ENCODE assay signal across 28 mouse cellular contexts in the genomic region with DNA sequence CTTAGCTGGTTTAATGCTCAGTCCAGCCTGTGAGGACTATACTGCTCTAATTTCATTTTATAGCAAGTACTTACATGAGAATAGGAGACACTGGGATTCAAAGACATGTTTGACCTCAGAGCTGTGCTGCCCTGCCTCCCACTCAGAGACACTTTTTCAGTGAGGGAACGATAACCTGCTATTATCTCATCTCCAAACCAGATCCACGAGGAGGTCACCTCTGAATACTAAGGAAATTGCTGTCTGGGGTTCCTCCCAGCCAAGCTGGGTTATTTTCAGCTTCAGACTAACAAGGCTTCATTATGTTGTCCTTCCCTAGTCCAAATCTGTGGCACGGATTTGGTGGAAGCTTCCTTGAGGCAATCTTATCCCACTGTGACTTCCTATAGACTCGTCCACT. TPM values are rescaled to one million over a fixed set of nuclear protein-coding genes. Genes with fewer than 3 reads are reported as not detected.
A peak's percentile ranks its signal among the peaks of the same experiment; 100 is the strongest.
DNase-seq lines count a peak whose midpoint lies in the region; ATAC-seq and TF ChIP-seq lines count a peak whose summit lies in the region.
"Had no signal": no experiment of that assay in that cellular context is flagged by ENCODE, and none has a peak within 500 bp of the region (broad histone marks: within the 10 kb centered on the region; RNA-seq: fewer than 3 reads in every experiment).

No protein-coding gene starts in this region.

- TF ChIP-seq EP300 in liver, postnatal 0 days (IDR thresholded peaks at IDR 0.05; ENCODE audit: low read depth): no peak

- no peak for TF ChIP-seq CTCF in liver, postnatal 0 days (IDR thresholded peaks at IDR 0.05; ENCODE audit: low read depth)
- TF ChIP-seq CTCF in olfactory bulb, adult 2 months (IDR thresholded peaks at IDR 0.05; ENCODE audit: insufficient read depth, low read depth, low read length): no peak

- ATAC-seq in liver, postnatal 0 days: no peak
- ATAC-seq: forebrain, embryonic 14.5 days; forebrain, embryonic 16.5 days had no signal

- no peaks in the 10 kb centered on the region for H3K9me3 ChIP-seq in liver, postnatal 0 days (ENCODE audit: low read length)
- H3K9me3 ChIP-seq: embryonic facial prominence, embryonic 13.5 days; embryonic facial prominence, embryonic 15.5 days; forebrain, embryonic 12.5 days had no signal

- WGBS in liver, postnatal 0 days (ENCODE audit: insufficient replicate concordance): 55% methylated on average over 4 of the region's 4 CpGs
- 15% methylated on average over 4 of the region's 4 CpGs for WGBS in olfactory bulb, adult 2 months

- peak overlapping the region; percentile 78; the same call in 1 of the 2 replicates for H3K27ac ChIP-seq in liver, postnatal 0 days (ENCODE audit: low read depth)
- H3K27ac ChIP-seq in olfactory bulb, adult 2 months (ENCODE audit: insufficient read depth, low read depth, low read length): peak overlapping the region; percentile 41; the same call in 1 of the 2 replicates
- H3K27ac ChIP-seq: embryonic facial prominence, embryonic 13.5 days; embryonic facial prominence, embryonic 15.5 days; forebrain, embryonic 12.5 days had no signal

- H3K9ac ChIP-seq in liver, postnatal 0 days (replicated peaks): no peak overlapping the region
- H3K9ac ChIP-seq: embryonic facial prominence, embryonic 13.5 days; embryonic facial prominence, embryonic 15.5 days; forebrain, embryonic 12.5 days had no signal

- no peaks in the 10 kb centered on the region for H3K27me3 ChIP-seq in liver, postnatal 0 days (ENCODE audit: insufficient read depth, low read length)
- H3K27me3 ChIP-seq: embryonic facial prominence, embryonic 13.5 days; embryonic facial prominence, embryonic 15.5 days; forebrain, embryonic 12.5 days had no signal

- no peaks in the 10 kb centered on the region; the same call in 1 of the 2 replicates for H3K36me3 ChIP-seq in liver, postnatal 0 days (replicated peaks; ENCODE audit: insufficient read depth, low read length)
- H3K36me3 ChIP-seq: embryonic facial prominence, embryonic 13.5 days; embryonic facial prominence, embryonic 15.5 days; forebrain, embryonic 12.5 days had no signal

- peaks cover 23% of the 10 kb centered on the region for H3K4me1 ChIP-seq in liver, postnatal 0 days (ENCODE audit: insufficient read depth)
- H3K4me1 ChIP-seq in olfactory bulb, adult 2 months (ENCODE audit: control insufficient read depth, insufficient read depth, low read length): peaks cover 15% of the 10 kb centered on the region
- H3K4me1 ChIP-seq: embryonic facial prominence, embryonic 13.5 days; embryonic facial prominence, embryonic 15.5 days; forebrain, embryonic 12.5 days had no signal

- peak; percentile 64 for DNase-seq in heart, adult 11 months
- no peak for DNase-seq in heart, postnatal 4 days
- no peak for DNase-seq in liver, postnatal 0 days
- no peak for DNase-seq in liver
- DNase-seq in c-Kit-positive CD71-positive TER-119-positive erythroid progenitor cells, embryonic 14.5 days (ENCODE audit: low spot score): no peak
- DNase-seq: adrenal gland, adult 2 months; adrenal gland, postnatal 10 days; adrenal gland, postnatal 25 days; cerebellum, adult 11 months; cerebellum, adult 18-20 months; cerebellum, adult 8-10 months; cerebellum, adult 9-11 months; cerebellum, postnatal 14 days; cerebellum, postnatal 36 days; embryo, embryonic 11 days had no signal

- no peak overlapping the region for H3K4me3 ChIP-seq in liver, postnatal 0 days (ENCODE audit: low read depth, low read length)
- no peak overlapping the region for H3K4me3 ChIP-seq in olfactory bulb, adult 2 months (ENCODE audit: insufficient read depth, low read depth, low read length)
- H3K4me3 ChIP-seq: embryonic facial prominence, embryonic 13.5 days; embryonic facial prominence, embryonic 15.5 days; erythroblast, embryonic 14.5 days; forebrain, embryonic 12.5 days had no signal

- TF ChIP-seq POLR2A in olfactory bulb, adult 2 months (IDR thresholded peaks at IDR 0.05; ENCODE audit: insufficient read depth, low read depth, low read length): no peak

- no peak overlapping the region for H3K4me2 ChIP-seq in liver, postnatal 0 days (ENCODE audit: low read depth, low read length)
- H3K4me2 ChIP-seq: embryonic facial prominence, embryonic 13.5 days; embryonic facial prominence, embryonic 15.5 days; forebrain, embryonic 12.5 days had no signal

RNA-seq across cellular contexts. Expression of gene Gm17662, which starts 37.2 kb away (rescaled TPM):
- not detected for total RNA-seq in heart, postnatal 4 days (2021)
- polyA plus RNA-seq in liver, postnatal 0 days (2015; fragmentation: Nextera tagmentation; extraction: Ambion mirVana): not detected in 2 replicates
- not detected in 2 replicates for polyA plus RNA-seq in olfactory bulb, adult 2 months (2012; ENCODE audit: insufficient read depth, insufficient read length, low replicate concordance, missing spikeins)
- total RNA-seq: adrenal gland, adult 2 months; adrenal gland, postnatal 10 days; adrenal gland, postnatal 25 days; adrenal gland, postnatal 4 days; common myeloid progenitor, adult 5-6 weeks; ES-E14; MEL had no signal
- polyA plus RNA-seq: adrenal gland, adult 2 months; C2C12; embryonic facial prominence, embryonic 11.5 days; embryonic facial prominence, embryonic 13.5 days; embryonic facial prominence, embryonic 15.5 days; erythroblast, embryonic 14.5 days; forebrain, embryonic 12.5 days; forebrain, embryonic 14.5 days; forebrain, embryonic 16.5 days had no signal

RNA-seq across cellular contexts. Expression of gene C8b, which starts 53.8 kb away (rescaled TPM):
- not detected for total RNA-seq in heart, postnatal 4 days (2021)
- polyA plus RNA-seq in liver, postnatal 0 days (2015; fragmentation: Nextera tagmentation; extraction: Ambion mirVana): 79.2 and 81.8 TPM in 2 replicates
- polyA plus RNA-seq in olfactory bulb, adult 2 months (2012; ENCODE audit: insufficient read depth, insufficient read length, low replicate concordance, missing spikeins): not detected in 2 replicates
- total RNA-seq: common myeloid progenitor, adult 5-6 weeks; MEL had no signal
- polyA plus RNA-seq: C2C12; embryonic facial prominence, embryonic 11.5 days; embryonic facial prominence, embryonic 13.5 days; erythroblast, embryonic 14.5 days; forebrain, embryonic 12.5 days; forebrain, embryonic 14.5 days had no signal

RNA-seq across cellular contexts. Expression of gene C8a, which starts 56.3 kb away (rescaled TPM):
- total RNA-seq in heart, postnatal 4 days (2021): not detected
- polyA plus RNA-seq in liver, postnatal 0 days (2015; fragmentation: Nextera tagmentation; extraction: Ambion mirVana): 31.1 and 33.1 TPM in 2 replicates
- polyA plus RNA-seq in olfactory bulb, adult 2 months (2012; ENCODE audit: insufficient read depth, insufficient read length, low replicate concordance, missing spikeins): not detected in 2 replicates
- total RNA-seq: common myeloid progenitor, adult 5-6 weeks; MEL had no signal
- polyA plus RNA-seq: adrenal gland, adult 2 months; C2C12; embryonic facial prominence, embryonic 11.5 days; embryonic facial prominence, embryonic 13.5 days; embryonic facial prominence, embryonic 15.5 days; erythroblast, embryonic 14.5 days; forebrain, embryonic 12.5 days; forebrain, embryonic 14.5 days; forebrain, embryonic 16.5 days had no signal

Comparison
In these comparisons a context has a peak if more than half of its experiments do, and no peak if none do; other contexts are left out.
1. RNA of gene C8b, which starts 53.8 kb away (polyA plus RNA-seq): 79.2 to 81.8 TPM in liver, postnatal 0 days; not detected in olfactory bulb, adult 2 months; every median in the first group is over 10 times any median in the second.
2. RNA of gene C8a, which starts 56.3 kb away (polyA plus RNA-seq): 31.1 to 33.1 TPM in liver, postnatal 0 days; not detected in olfactory bulb, adult 2 months; every median in the first group is over 10 times any median in the second.